In genomic region chr9:68724636-68725285, GRCm38 (mm10) we compare ENCODE assay signal across 10 mouse cellular contexts.
DNase-seq lines count a peak whose midpoint lies in the region; ATAC-seq and TF ChIP-seq lines count a peak whose summit lies in the region.
"Had no signal": no experiment of that assay in that cellular context is flagged by ENCODE, and none has a peak within 500 bp of the region (broad histone marks: within the 10 kb centered on the region; RNA-seq: fewer than 3 reads in every experiment).

No protein-coding gene starts in this region.

- intact Hi-C loops in heart, postnatal 10 days (cut with DNase I): no loop called here

- H3K36me3 ChIP-seq in lung, postnatal 0 days (ENCODE audit: insufficient read depth, low read length): no peaks in the 10 kb centered on the region

- TF ChIP-seq EP300 in lung, postnatal 0 days (IDR thresholded peaks at IDR 0.05): no peak

- H3K9me3 ChIP-seq in lung, postnatal 0 days (ENCODE audit: low read length): no peaks in the 10 kb centered on the region

- no peak for TF ChIP-seq CTCF in lung, postnatal 0 days (IDR thresholded peaks at IDR 0.05)

- no peak for DNase-seq in frontal cortex, adult 2 months (ENCODE audit: extremely low spot score in 1 of 2, low spot score in 1 of 2)
- DNase-seq in cerebellum, adult 8-10 months: peak; percentile 69
- DNase-seq in heart, postnatal 10 days: peak; percentile 31 to 50
- DNase-seq in lung, postnatal 0 days (ENCODE audit: low spot score): peak; percentile 56
- no peak for DNase-seq in adrenal gland, postnatal 36 days
- DNase-seq in layer of hippocampus, postnatal 25 days (ENCODE audit: extremely low spot score in 1 of 2, low spot score in 1 of 2): no peak
- DNase-seq in urinary bladder, postnatal 14 days (ENCODE audit: low spot score): no peak

- H3K9ac ChIP-seq in lung, postnatal 0 days (replicated peaks; ENCODE audit: low read depth): no peak overlapping the region

- no peak overlapping the region for H3K27ac ChIP-seq in lung, postnatal 0 days (ENCODE audit: low read length)

- no peaks in the 10 kb centered on the region for H3K4me1 ChIP-seq in lung, postnatal 0 days (ENCODE audit: insufficient read depth, low read depth, low read length)

- no peak overlapping the region for H3K4me3 ChIP-seq in lung, postnatal 0 days (ENCODE audit: low read depth, low read length)
- H3K4me3 ChIP-seq: myocyte had no signal

- no peaks in the 10 kb centered on the region for H3K27me3 ChIP-seq in lung, postnatal 0 days (replicated peaks; ENCODE audit: insufficient read depth, low read length)

- H3K4me2 ChIP-seq in lung, postnatal 0 days (replicated peaks; ENCODE audit: low read depth, low read length): no peak overlapping the region

- peak; percentile 48 for ATAC-seq in frontal cortex, adult (ENCODE audit: low TSS enrichment)
- ATAC-seq in lung, postnatal 0 days: peak; percentile 67; the same call in 1 of the 2 replicates
- ATAC-seq: forebrain, embryonic 16.5 days had no signal

- WGBS in lung, postnatal 0 days: 55% methylated on average over 8 of the region's 8 CpGs

Comparison
In these comparisons a context has a peak if more than half of its experiments do, and no peak if none do; other contexts are left out.
1. DNase-seq: peak in cerebellum, adult 8-10 months (single experiment), heart, postnatal 10 days (2 of 2) and lung, postnatal 0 days (single experiment); none in frontal cortex, adult 2 months (0 of 2), adrenal gland, postnatal 36 days (0 of 2), layer of hippocampus, postnatal 25 days (0 of 2) and urinary bladder, postnatal 14 days (single experiment).